Mouse (Mus musculus) CH12.LX (cell line): ENCODE results near the gene Prkag1. TPM values are rescaled to one million over a fixed set of nuclear protein-coding genes. Genes with fewer than 3 reads are reported as not detected.

Experiments used
- DNase-seq: peaks from one replicate; pipeline ENCODE4 v3.0.0-alpha.2; 2013; ENCODE audit errors: extremely low read depth
- H3K27ac ChIP-seq: 2 replicates; pipeline ENCODE4 v1.5.1; 2012; ENCODE audit warnings: low read depth, mild to moderate bottlenecking, control low read depth, moderate library complexity; ENCODE audit not compliant: insufficient read depth
- H3K27me3 ChIP-seq: replicated peaks from 2 replicates; pipeline ENCODE3; 2012; ENCODE audit warnings: inconsistent platforms
- H3K36me3 ChIP-seq, 2 experiments: replicated peaks in 1 of 2; 2 replicates each; pipeline versions ENCODE3 to v1.6.1; 2012; ENCODE audit warnings: inconsistent platforms in 1 of 2, low read length in 1 of 2, mild to moderate bottlenecking in 1 of 2, mixed read lengths in 1 of 2, moderate library complexity in 1 of 2; ENCODE audit not compliant: control insufficient read depth in 1 of 2, insufficient read depth in 1 of 2
- H3K4me1 ChIP-seq, 2 experiments: 2 replicates each; pipeline ENCODE4 v1.6.1; 2012; ENCODE audit warnings: inconsistent platforms in 1 of 2, moderate library complexity in 1 of 2; ENCODE audit not compliant: insufficient read depth in 2 of 2, control insufficient read depth in 1 of 2
- H3K4me2 ChIP-seq: 2 replicates; pipeline ENCODE4 v1.6.1; 2012; ENCODE audit warnings: low read depth, mild to moderate bottlenecking, control low read depth; ENCODE audit not compliant: poor library complexity, insufficient read depth, severe bottlenecking
- H3K4me3 ChIP-seq, 3 experiments: fragments of 150-350 bp in 1 of 3; sonication (generic) in 1 of 3; replicated peaks in 1 of 3; 2 replicates each; pipeline versions ENCODE3 to v1.5.1; 2011 to 2012; ENCODE audit warnings: low read depth in 2 of 3, low read length in 2 of 3, mild to moderate bottlenecking in 2 of 3, moderate library complexity in 2 of 3, control low read depth in 1 of 3, improper control_type of control experiment in 1 of 3, inconsistent platforms in 1 of 3, mixed read lengths in 1 of 3; ENCODE audit not compliant: poor library complexity in 1 of 3
- H3K79me2 ChIP-seq: replicated peaks from 2 replicates; pipeline ENCODE4 v1.6.1; 2012; ENCODE audit warnings: mild to moderate bottlenecking, moderate library complexity; ENCODE audit not compliant: control insufficient read depth, poor library complexity, insufficient read depth, severe bottlenecking; ENCODE audit errors: extremely low read depth
- H3K9ac ChIP-seq: 2 replicates; pipeline ENCODE4 v1.6.1; 2012; ENCODE audit warnings: low read depth, mild to moderate bottlenecking, control low read depth, moderate library complexity; ENCODE audit not compliant: insufficient read depth
- H3K9me3 ChIP-seq: replicated peaks from 2 replicates; pipeline ENCODE3; 2012; ENCODE audit warnings: low read length, inconsistent platforms, mixed read lengths
- CHD1 ChIP-seq: IDR thresholded peaks from 2 replicates; pipeline ENCODE4 v1.6.1; 2012; ENCODE audit warnings: low read depth, low read length, improper control_type of control experiment, inconsistent platforms
- ELF1 ChIP-seq: IDR thresholded peaks from 2 replicates; pipeline ENCODE4 v1.6.1; 2014; ENCODE audit warnings: low read depth, mild to moderate bottlenecking, inconsistent platforms, low read length, improper control_type of control experiment
- EP300 ChIP-seq: IDR thresholded peaks from 2 replicates; pipeline ENCODE4 v1.6.1; 2011; ENCODE audit warnings: low read length, improper control_type of control experiment
- HCFC1 ChIP-seq: IDR thresholded peaks from 2 replicates; pipeline ENCODE4 v1.6.1; 2012; ENCODE audit warnings: low read depth, mild to moderate bottlenecking, inconsistent platforms, low read length, improper control_type of control experiment
- JUN ChIP-seq: IDR thresholded peaks from 2 replicates; pipeline ENCODE4 v1.6.1; 2011; ENCODE audit warnings: low read depth, mild to moderate bottlenecking, low read length, improper control_type of control experiment, moderate library complexity; ENCODE audit not compliant: insufficient read depth
- JUND ChIP-seq: conservative IDR thresholded peaks from 2 replicates; pipeline ENCODE4 v1.6.1; 2011; ENCODE audit warnings: low read depth, low read length, improper control_type of control experiment
- MAX ChIP-seq: IDR thresholded peaks from 2 replicates; pipeline ENCODE4 v1.6.1; 2011; ENCODE audit warnings: low read length, improper control_type of control experiment
- NRF1 ChIP-seq: IDR thresholded peaks from 2 replicates; pipeline ENCODE4 v1.6.1; 2014; ENCODE audit warnings: low read depth, mild to moderate bottlenecking, inconsistent platforms, low read length, improper control_type of control experiment, moderate library complexity
- POLR2AphosphoS2 ChIP-seq: IDR thresholded peaks from 2 replicates; pipeline ENCODE4 v1.6.1; 2011; ENCODE audit warnings: low read depth, low read length, improper control_type of control experiment
- SMC3 ChIP-seq: IDR thresholded peaks from 2 replicates; pipeline ENCODE4 v1.6.1; 2011; ENCODE audit warnings: low read depth, low read length, improper control_type of control experiment
- UBTF ChIP-seq: IDR thresholded peaks from 2 replicates; pipeline ENCODE4 v1.6.1; 2012; ENCODE audit warnings: low read depth, mild to moderate bottlenecking, inconsistent platforms, low read length, improper control_type of control experiment, moderate library complexity
- USF1 ChIP-seq: IDR thresholded peaks from 2 replicates; pipeline ENCODE4 v1.6.1; 2014; ENCODE audit warnings: low read depth, mild to moderate bottlenecking, inconsistent platforms, low read length, improper control_type of control experiment
- USF2 ChIP-seq: conservative IDR thresholded peaks from 2 replicates; pipeline ENCODE4 v1.6.1; 2011; ENCODE audit warnings: low read depth, low read length, improper control_type of control experiment
- ZKSCAN1 ChIP-seq: IDR thresholded peaks from 2 replicates; pipeline ENCODE4 v1.6.1; 2012; ENCODE audit warnings: low read depth, inconsistent platforms, low read length, improper control_type of control experiment, borderline replicate concordance
- ZNF384 ChIP-seq: IDR thresholded peaks from 2 replicates; pipeline ENCODE4 v1.6.1; 2012; ENCODE audit warnings: low read depth, low read length, improper control_type of control experiment, inconsistent platforms
- dilution Hi-C: fragments of 300-500 bp; cut with MboI; formaldehyde crosslinking; loops from 2 replicates; pipeline ENCODE4 v1.14.3; 2020; ENCODE audit warnings: low sequenced_read_pairs; ENCODE audit not compliant: extremely low pct_unique_long_range_greater_than_20kb, extremely low pct_ligation_motif_present
- in situ Hi-C: fragments of 300-500 bp; cut with MboI; formaldehyde crosslinking; loops from 3 replicates; pipeline ENCODE4 v1.14.3; 2019; ENCODE audit warnings: low sequenced_read_pairs, low pct_ligation_motif_present, low pct_unique_long_range_greater_than_20kb, mixed read lengths
- polyA plus RNA-seq: library from polyadenylated mRNA; unstranded; fragments of >175 nt; gene quantifications from 2 replicates; pipeline ENCODE4 v1.2.1, GENCODE M21; 2012; ENCODE audit warnings: low read depth; ENCODE audit not compliant: insufficient read length
- total RNA-seq, 2 experiments: library from RNA; depleted of rRNA; stranded (reverse); fragments of 300-350 nt in 1 of 2; fragments of >200 nt in 1 of 2; gene quantifications; 2 replicates each; pipeline ENCODE4 v1.2.3; 2012 to 2014

Prkag1 gene
- total and polyA plus RNA-seq, 3 experiments, result 49.4 to 87.5 (median 66.1) TPM

DNA sequence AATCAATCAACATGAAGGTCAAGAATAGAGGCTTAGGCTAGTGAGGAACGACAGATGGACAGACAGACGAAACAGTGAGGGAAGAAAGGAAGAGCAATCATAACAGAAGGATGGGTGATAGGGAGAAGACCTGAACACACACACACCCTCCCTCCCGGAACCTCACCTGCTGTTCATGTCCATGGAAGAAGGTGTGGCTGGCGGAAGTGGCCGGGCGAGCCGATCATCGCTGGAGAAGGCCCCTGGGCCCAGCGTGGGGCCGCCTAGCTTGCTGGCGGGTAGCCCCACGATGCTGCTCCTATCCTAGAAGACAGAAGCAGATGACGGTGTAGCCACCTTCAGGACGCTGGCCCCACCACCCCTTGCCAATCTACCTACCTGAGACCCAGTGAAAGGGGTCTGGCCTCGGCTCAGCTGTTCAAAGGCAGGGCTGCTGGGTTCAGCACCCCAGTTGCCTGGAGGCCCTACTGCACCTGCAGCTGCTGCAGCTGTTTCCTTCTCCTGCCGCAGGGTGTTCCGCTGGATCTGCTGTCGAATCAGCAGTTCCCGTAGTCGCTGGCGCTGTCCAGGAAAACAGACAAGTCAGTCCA lies 20.0 kb upstream of the Prkag1 start:
- Histone ChIP-seq H3K79me2 (peaks cover 8% of the 10 kb centered on the region; the same call in 1 of the 2 replicates), H3K4me2 (no peak overlapping the region), H3K27ac (no peak overlapping the region), H3K9me3 (no peaks in the 10 kb centered on the region), H3K4me3 (no peak overlapping the region), H3K9ac (no peak overlapping the region), H3K27me3 (no peaks in the 10 kb centered on the region), H3K36me3 (peaks cover 96 to 100% of the 10 kb centered on the region in 2 experiments), H3K4me1 (no peaks in the 10 kb centered on the region)
- TF ChIP-seq ZKSCAN1, result no peak
- no peak for TF ChIP-seq HCFC1
- no peak for TF ChIP-seq JUN
- no peak for TF ChIP-seq MAX
- no peak for TF ChIP-seq CHD1
- no peak for TF ChIP-seq USF2
- no peak for TF ChIP-seq USF1
- no peak for DNase-seq
- dilution Hi-C loops (no loop called here), in situ Hi-C loops (no loop called here)

DNA sequence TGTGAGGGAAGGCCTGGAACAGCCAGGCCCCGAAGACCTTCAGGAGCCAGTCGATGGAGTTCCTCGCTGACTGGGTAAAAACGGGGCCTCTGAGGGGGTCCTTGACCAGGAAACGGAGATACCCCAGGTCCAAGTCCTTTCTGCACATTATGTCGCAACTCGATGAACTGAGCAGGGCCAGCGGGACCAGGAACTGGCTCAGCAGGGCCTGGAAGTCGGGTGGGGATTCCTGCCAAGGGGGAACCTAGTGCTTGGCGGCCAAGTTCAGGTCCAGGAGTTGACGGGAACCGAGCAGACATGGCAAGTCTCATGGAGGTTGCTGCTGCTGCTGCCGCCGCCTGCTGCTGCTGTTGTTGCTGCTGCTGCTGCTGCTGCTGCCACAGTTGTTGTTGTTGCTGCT lies 19.3 kb upstream of the Prkag1 start:
- peaks cover 96 to 100% of the 10 kb centered on the region in 2 experiments for H3K36me3 ChIP-seq
- no peaks in the 10 kb centered on the region for H3K9me3 ChIP-seq
- dilution Hi-C loops, result no loop called here
- H3K27ac ChIP-seq, result no peak overlapping the region
- DNase-seq, result no peak
- H3K79me2 ChIP-seq, result peaks cover 8% of the 10 kb centered on the region; the same call in 1 of the 2 replicates
- no peak for TF ChIP-seq EP300
- TF ChIP-seq ZNF384, result no peak
- no peak for TF ChIP-seq UBTF
- TF ChIP-seq NRF1, result no peak
- no peak for TF ChIP-seq SMC3
- no peak overlapping the region for H3K4me2 ChIP-seq
- no peaks in the 10 kb centered on the region for H3K27me3 ChIP-seq
- in situ Hi-C loops, result no loop called here
- H3K9ac ChIP-seq, result no peak overlapping the region
- no peak overlapping the region for H3K4me3 ChIP-seq
- no peaks in the 10 kb centered on the region for H3K4me1 ChIP-seq

DNA sequence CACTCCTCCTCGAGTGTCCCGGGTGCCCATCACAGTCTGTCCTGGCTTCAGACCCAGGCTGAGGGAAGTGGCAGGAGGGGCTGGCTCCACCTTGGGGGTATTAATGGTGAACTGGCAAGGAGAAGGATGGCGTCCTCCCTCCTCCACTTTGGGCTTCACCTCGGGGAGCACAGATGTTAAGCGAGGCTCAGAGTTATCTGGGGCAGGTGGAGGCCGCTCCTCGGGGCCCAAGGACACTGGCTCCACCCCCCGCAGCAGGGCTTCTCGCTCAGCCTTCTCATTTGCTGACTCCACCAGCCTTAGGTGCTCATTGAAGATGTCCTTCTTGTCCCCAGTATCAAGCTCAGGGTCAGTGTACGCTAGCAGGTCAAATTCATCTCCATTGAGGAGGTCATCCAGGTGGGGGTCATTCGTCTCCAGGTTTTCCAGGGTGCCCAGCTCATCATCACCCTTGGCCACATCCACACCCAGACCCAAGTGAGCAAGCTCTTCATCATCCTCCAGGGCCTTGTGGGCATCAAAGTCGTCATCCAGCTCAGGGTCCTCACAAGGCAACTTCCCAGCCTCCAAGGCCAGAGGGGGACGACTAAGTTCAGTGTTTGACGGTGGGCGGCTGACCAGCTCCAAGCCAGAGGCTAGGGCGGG lies 18.8 kb upstream of the Prkag1 start:
- dilution Hi-C loops, result no loop called here
- in situ Hi-C loops, result no loop called here
- Histone ChIP-seq H3K4me1 (no peaks in the 10 kb centered on the region), H3K4me3 (no peak overlapping the region), H3K4me2 (no peak overlapping the region), H3K79me2 (peaks cover 8% of the 10 kb centered on the region; the same call in 1 of the 2 replicates), H3K27me3 (no peaks in the 10 kb centered on the region), H3K36me3 (peaks cover 96 to 100% of the 10 kb centered on the region in 2 experiments), H3K9me3 (no peaks in the 10 kb centered on the region), H3K9ac (no peak overlapping the region), H3K27ac (no peak overlapping the region)
- DNase-seq, result no peak
- no peak for TF ChIP-seq POLR2AphosphoS2
- TF ChIP-seq JUND, result no peak
- no peak for TF ChIP-seq ELF1
